Mouse (Mus musculus) MEL (cell line): ENCODE measurements around the gene Klc1.

Experiments
- CHD1 ChIP-seq: IDR thresholded peaks from 2 replicates; pipeline ENCODE4 v1.6.1; 2012; ENCODE audit warnings: low read depth, mild to moderate bottlenecking, inconsistent platforms, low read length, improper control_type of control experiment
- CTCF ChIP-seq, 3 experiments: IDR thresholded peaks in 2 of 3; conservative IDR thresholded peaks in 1 of 3; 2 replicates each; pipeline ENCODE4 v1.5.1; 2011 to 2012; ENCODE audit warnings: low read length in 3 of 3, low read depth in 2 of 3, mild to moderate bottlenecking in 2 of 3, improper control_type of control experiment in 1 of 3, inconsistent platforms in 1 of 3, mixed read lengths in 1 of 3, moderate library complexity in 1 of 3; ENCODE audit not compliant: control insufficient read depth in 1 of 3, insufficient read depth in 1 of 3, poor library complexity in 1 of 3, severe bottlenecking in 1 of 3
- E2F4 ChIP-seq: IDR thresholded peaks from 2 replicates; pipeline ENCODE4 v1.6.1; 2011; ENCODE audit warnings: low read depth, low read length, improper control_type of control experiment, borderline replicate concordance
- EP300 ChIP-seq, 2 experiments: IDR thresholded peaks; 2 replicates each; pipeline ENCODE4 v1.6.1; 2011; ENCODE audit warnings: improper control_type of control experiment in 2 of 2, low read length in 2 of 2, low read depth in 1 of 2, mild to moderate bottlenecking in 1 of 2
- ETS1 ChIP-seq: IDR thresholded peaks from 2 replicates; pipeline ENCODE4 v1.6.1; 2012; ENCODE audit warnings: low read depth, mild to moderate bottlenecking, inconsistent platforms, low read length, improper control_type of control experiment, moderate library complexity
- MAX ChIP-seq: IDR thresholded peaks from 2 replicates; pipeline ENCODE4 v1.6.1; 2011; ENCODE audit warnings: low read length, improper control_type of control experiment
- POLR2A ChIP-seq, 2 experiments: IDR thresholded peaks; 2 replicates each; pipeline ENCODE4 v1.6.1; 2011 to 2012; ENCODE audit warnings: low read length in 2 of 2, mild to moderate bottlenecking in 2 of 2, control low read depth in 1 of 2, improper control_type of control experiment in 1 of 2, low read depth in 1 of 2, moderate library complexity in 1 of 2; ENCODE audit not compliant: control insufficient read depth in 1 of 2, insufficient read depth in 1 of 2, poor library complexity in 1 of 2
- POLR2AphosphoS5 ChIP-seq: IDR thresholded peaks from 2 replicates; pipeline ENCODE4 v1.6.1; 2012; ENCODE audit warnings: low read depth, borderline replicate concordance, mild to moderate bottlenecking, inconsistent platforms, low read length, moderate library complexity, mixed read lengths
- RCOR1 ChIP-seq: IDR thresholded peaks from 2 replicates; pipeline ENCODE4 v1.6.1; 2012; ENCODE audit warnings: low read depth, mild to moderate bottlenecking, inconsistent platforms, low read length, improper control_type of control experiment
- TAL1 ChIP-seq: IDR thresholded peaks from 2 replicates; pipeline ENCODE4 v1.6.1; 2012; ENCODE audit warnings: mild to moderate bottlenecking, inconsistent platforms, low read length, moderate library complexity, mixed read lengths
- TCF12 ChIP-seq: IDR thresholded peaks from 2 replicates; pipeline ENCODE4 v1.6.1; 2014; ENCODE audit warnings: low read depth, mild to moderate bottlenecking, inconsistent platforms, low read length, improper control_type of control experiment, moderate library complexity
- USF1 ChIP-seq: IDR thresholded peaks from 2 replicates; pipeline ENCODE4 v1.6.1; 2014; ENCODE audit warnings: low read depth, mild to moderate bottlenecking, inconsistent platforms, low read length, improper control_type of control experiment, moderate library complexity
- ZKSCAN1 ChIP-seq: IDR thresholded peaks from 2 replicates; pipeline ENCODE4 v1.6.1; 2012; ENCODE audit warnings: low read depth, mild to moderate bottlenecking, inconsistent platforms, low read length, improper control_type of control experiment, moderate library complexity

DNA sequence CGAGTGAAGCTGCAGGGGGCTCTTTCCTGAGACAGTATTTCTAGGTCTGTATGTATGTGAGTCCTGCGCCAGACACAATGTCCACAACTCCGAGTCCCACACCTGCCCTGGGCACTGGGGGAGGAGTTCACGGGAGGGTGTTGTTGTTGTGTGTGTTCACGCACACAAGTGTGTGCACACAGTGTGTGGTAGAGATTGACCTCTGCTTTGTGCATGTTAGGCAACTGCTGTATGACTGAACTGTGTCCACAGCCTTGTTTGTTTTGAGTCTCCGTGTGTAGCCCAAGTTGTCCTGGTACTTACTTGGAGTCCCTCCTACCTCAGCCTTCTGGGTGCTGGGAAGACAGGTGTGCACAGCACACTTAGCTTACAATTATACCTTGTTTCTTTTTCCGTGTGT is 32.0 kb downstream of the Klc1 start:
- TF ChIP-seq TCF12 (no peak), CTCF (IDR thresholded peaks at IDR 0.05 in 2 of 3, conservative IDR thresholded peaks at IDR 0.05 in 1 of 3; ENCODE audit: control insufficient read depth in 1 of 3, insufficient read depth in 1 of 3, low read depth in 2 of 3, low read length in 3 of 3, poor library complexity in 1 of 3, severe bottlenecking in 1 of 3) (no peak), RCOR1 (no peak), POLR2A (IDR thresholded peaks at IDR 0.05; ENCODE audit: control insufficient read depth in 1 of 2, insufficient read depth in 1 of 2, low read depth in 1 of 2, low read length in 2 of 2, poor library complexity in 1 of 2) (no peak), ETS1 (no peak), CHD1 (no peak), ZKSCAN1 (no peak), POLR2AphosphoS5 (no peak), USF1 (no peak), EP300 (IDR thresholded peaks at IDR 0.05; ENCODE audit: low read depth in 1 of 2, low read length in 2 of 2) (no peak), MAX (no peak), TAL1 (no peak), E2F4 (no peak)
